Mouse (Mus musculus): ENCODE measurements at regions not wholly inside any gene's neighbourhood (a gene's known extent, or its start where the extent isn't known, plus 50 kb on each side); places are given as distances from the start of the nearest gene placed in this dataset.

DNA sequence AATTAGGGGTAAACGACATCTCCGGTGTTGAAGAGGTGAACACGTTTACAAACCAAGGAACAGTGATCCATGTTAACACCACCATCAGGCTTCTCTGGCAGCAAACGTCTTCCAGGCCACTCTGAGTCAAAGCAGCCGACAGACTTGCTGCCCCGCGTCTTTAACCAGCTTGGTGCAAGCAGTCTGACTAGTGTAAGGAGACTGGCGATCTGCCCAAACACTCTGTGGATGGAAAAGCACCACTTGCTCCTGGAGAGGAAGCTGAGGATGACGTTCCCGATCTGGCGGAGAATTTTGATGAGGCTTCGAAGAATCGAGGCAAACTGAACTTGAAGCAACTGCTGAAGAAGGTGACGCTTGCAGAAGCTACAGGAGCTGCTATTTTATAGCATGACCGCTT, 57.5 kb upstream of the Med13l start:
- no peak for DNase-seq (ENCODE audit: low spot score)

DNA sequence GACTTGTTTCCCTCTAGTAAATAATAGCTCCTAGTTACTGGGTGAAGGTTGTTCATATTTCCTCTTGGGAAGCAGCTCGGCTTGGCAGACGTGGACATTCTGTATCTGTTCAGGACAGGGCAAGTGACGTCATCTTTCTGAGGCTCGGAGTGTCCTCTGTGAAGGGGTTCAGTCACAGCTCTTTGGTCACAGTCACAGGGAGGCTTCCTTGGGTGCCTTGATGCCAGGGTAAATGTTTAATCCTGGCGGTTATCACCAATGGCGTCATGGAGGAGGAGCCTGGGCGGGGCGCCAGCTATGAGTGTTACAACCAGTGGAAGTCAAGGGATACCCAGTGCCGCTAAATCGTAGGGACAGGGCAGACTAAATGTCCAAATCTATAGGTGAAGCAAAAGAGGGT, 56.3 kb upstream of the Med13l start:
- DNase-seq (ENCODE audit: low spot score): no peak

DNA sequence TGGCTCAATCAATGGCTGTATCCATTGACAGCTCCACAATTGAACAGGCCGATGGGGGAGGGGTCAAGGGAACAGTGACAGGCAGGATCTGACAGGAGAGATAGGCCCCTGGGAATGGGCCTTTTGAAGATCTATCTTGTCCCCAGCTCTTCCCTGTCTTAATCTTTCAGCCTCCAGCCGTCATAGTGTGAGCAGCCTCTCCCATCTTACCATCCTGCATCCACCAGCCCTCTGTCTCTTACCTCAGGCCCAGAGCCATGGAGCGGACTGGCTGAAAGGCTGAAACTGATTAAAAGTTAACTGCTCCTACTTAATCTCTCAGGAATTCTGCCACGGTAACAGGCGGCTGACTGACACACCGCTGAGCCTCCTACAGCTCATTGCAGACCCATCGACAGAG, 55.6 kb upstream of the Med13l start:
- no peak for DNase-seq (ENCODE audit: low spot score)

DNA sequence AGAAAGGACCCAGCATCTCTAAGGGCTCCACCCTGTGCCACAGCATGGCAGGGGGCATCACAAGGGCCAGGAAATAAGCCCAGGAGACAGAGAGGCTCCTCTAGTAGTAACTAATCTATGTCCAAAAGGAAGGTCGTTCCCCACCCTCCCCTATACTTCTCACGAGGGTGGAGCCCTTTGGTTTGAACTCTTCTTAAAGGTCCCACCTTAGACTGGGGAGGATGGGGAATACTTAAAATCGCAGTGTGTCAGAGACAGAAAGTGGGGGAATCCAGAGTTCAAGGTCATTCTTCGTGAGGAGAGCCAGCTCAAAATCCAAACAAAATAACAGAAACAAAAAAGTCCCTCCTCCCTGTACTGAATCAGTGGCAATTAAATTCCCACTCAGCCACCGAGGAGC, 50.6 kb upstream of the Med13l start:
- no peak for DNase-seq (ENCODE audit: low spot score)

Data from retina, embryonic 14.5 days (tissue).